Mouse (Mus musculus): ENCODE measurements around the gene Atp1b3. TPM values are rescaled to one million over a fixed set of nuclear protein-coding genes. Genes with fewer than 3 reads are reported as not detected.

Atp1b3 gene
- total and polyA plus RNA-seq, 2 experiments from 2014 or later: 46.4 to 107 TPM

GRCm38 (mm10) chr9:96312074-96312473 lies 52.2 kb downstream of the Atp1b3 start:
- WGBS: 71% methylated on average over 3 of the region's 3 CpGs
- Histone ChIP-seq H3K4me3 (ENCODE audit: low read depth, low read length) (no peak overlapping the region), H3K9me3 (replicated peaks; ENCODE audit: control insufficient read depth, low read length) (no peaks in the 10 kb centered on the region), H3K4me2 (ENCODE audit: low read depth, low read length) (no peak overlapping the region), H3K4me1 (ENCODE audit: control insufficient read depth, insufficient read depth) (no peaks in the 10 kb centered on the region), H3K27me3 (ENCODE audit: control insufficient read depth, insufficient read depth, low read length) (no peaks in the 10 kb centered on the region), H3K9ac (replicated peaks; ENCODE audit: low read depth, low read length) (no peak overlapping the region), H3K27ac (ENCODE audit: low read depth) (no peak overlapping the region), H3K36me3 (replicated peaks; ENCODE audit: control insufficient read depth, insufficient read depth, low read length) (peaks cover 50% of the 10 kb centered on the region)
- no peak for DNase-seq (ENCODE audit: low spot score)
- no peak for ATAC-seq (ENCODE audit: insufficient read depth, low read depth)
- TF ChIP-seq EP300 (IDR thresholded peaks at IDR 0.05; ENCODE audit: low read depth) (no peak), CTCF (IDR thresholded peaks at IDR 0.05; ENCODE audit: low read depth) (no peak)

- 58% methylated on average over 3 of the region's 3 CpGs for WGBS
- H3K9me3 ChIP-seq (replicated peaks; ENCODE audit: control insufficient read depth, low read length): no peaks in the 10 kb centered on the region
- H3K36me3 ChIP-seq (replicated peaks; ENCODE audit: control insufficient read depth, insufficient read depth, low read length): peaks cover 42% of the 10 kb centered on the region
Measured at GRCm38 (mm10) chr9:96308816-96309215, 55.4 kb downstream of the Atp1b3 start.

GRCm38 (mm10) chr9:96299324-96300008 lies 64.8 kb downstream of the Atp1b3 start:
- no peak for ATAC-seq (ENCODE audit: insufficient read depth, low read depth)
- no peaks in the 10 kb centered on the region for H3K27me3 ChIP-seq (ENCODE audit: control insufficient read depth, insufficient read depth, low read length)
- no peaks in the 10 kb centered on the region for H3K9me3 ChIP-seq (replicated peaks; ENCODE audit: control insufficient read depth, low read length)
- peaks cover 34% of the 10 kb centered on the region for H3K36me3 ChIP-seq (replicated peaks; ENCODE audit: control insufficient read depth, insufficient read depth, low read length)
- no peak for DNase-seq (ENCODE audit: low spot score)
- WGBS: 61% methylated on average over 3 of the region's 3 CpGs
- H3K4me2 ChIP-seq (ENCODE audit: low read depth, low read length): no peak overlapping the region
- H3K9ac ChIP-seq (replicated peaks; ENCODE audit: low read depth, low read length): no peak overlapping the region
- H3K4me3 ChIP-seq (ENCODE audit: low read depth, low read length): no peak overlapping the region
- no peak overlapping the region for H3K27ac ChIP-seq (ENCODE audit: low read depth)
- peaks cover 8% of the 10 kb centered on the region; the same call in 1 of the 2 replicates for H3K4me1 ChIP-seq (ENCODE audit: control insufficient read depth, insufficient read depth)
- TF ChIP-seq CTCF (IDR thresholded peaks at IDR 0.05; ENCODE audit: low read depth) (no peak), EP300 (IDR thresholded peaks at IDR 0.05; ENCODE audit: low read depth) (no peak)

More at GRCm38 (mm10) chr9:96308816-96309215, 55.4 kb downstream of the Atp1b3 start:
- ATAC-seq (ENCODE audit: insufficient read depth, low read depth) (no peak), DNase-seq (ENCODE audit: low spot score) (no peak)
- Histone ChIP-seq H3K9ac (replicated peaks; ENCODE audit: low read depth, low read length) (no peak overlapping the region), H3K4me1 (ENCODE audit: control insufficient read depth, insufficient read depth) (no peaks in the 10 kb centered on the region), H3K4me3 (ENCODE audit: low read depth, low read length) (no peak overlapping the region), H3K4me2 (ENCODE audit: low read depth, low read length) (no peak overlapping the region), H3K27ac (ENCODE audit: low read depth) (no peak overlapping the region), H3K27me3 (ENCODE audit: control insufficient read depth, insufficient read depth, low read length) (no peaks in the 10 kb centered on the region)
- no peak for TF ChIP-seq EP300 (IDR thresholded peaks at IDR 0.05; ENCODE audit: low read depth)

- no peak overlapping the region for H3K27ac ChIP-seq (ENCODE audit: low read depth)
- no peak overlapping the region for H3K9ac ChIP-seq (replicated peaks; ENCODE audit: low read depth, low read length)
- no peak for TF ChIP-seq CTCF (IDR thresholded peaks at IDR 0.05; ENCODE audit: low read depth)
- no peak for TF ChIP-seq EP300 (IDR thresholded peaks at IDR 0.05; ENCODE audit: low read depth)
- no peak overlapping the region for H3K4me3 ChIP-seq (ENCODE audit: low read depth, low read length)
- no peak overlapping the region for H3K4me2 ChIP-seq (ENCODE audit: low read depth, low read length)
- no peaks in the 10 kb centered on the region for H3K27me3 ChIP-seq (ENCODE audit: control insufficient read depth, insufficient read depth, low read length)
- WGBS: 99% methylated on average over 7 of the region's 7 CpGs
- DNase-seq (ENCODE audit: low spot score) (no peak), ATAC-seq (ENCODE audit: insufficient read depth, low read depth) (no peak)
- peaks cover 26% of the 10 kb centered on the region for H3K36me3 ChIP-seq (replicated peaks; ENCODE audit: control insufficient read depth, insufficient read depth, low read length)
- H3K4me1 ChIP-seq (ENCODE audit: control insufficient read depth, insufficient read depth): no peaks in the 10 kb centered on the region
- H3K9me3 ChIP-seq (replicated peaks; ENCODE audit: control insufficient read depth, low read length): no peaks in the 10 kb centered on the region
Measured at GRCm38 (mm10) chr9:96292144-96292543, 72.1 kb downstream of the Atp1b3 start.

- ATAC-seq (ENCODE audit: insufficient read depth, low read depth): no peak
- peaks cover 7% of the 10 kb centered on the region; the same call in 1 of the 2 replicates for H3K36me3 ChIP-seq (replicated peaks; ENCODE audit: control insufficient read depth, insufficient read depth, low read length)
- no peaks in the 10 kb centered on the region for H3K9me3 ChIP-seq (replicated peaks; ENCODE audit: control insufficient read depth, low read length)
- whole genome bisulfite sequencing: 13% methylated on average over 1 of the region's 1 CpGs
- peak; percentile 44 for DNase-seq (ENCODE audit: low spot score)
- H3K4me3 ChIP-seq (ENCODE audit: low read depth, low read length): no peak overlapping the region
- no peaks in the 10 kb centered on the region for H3K4me1 ChIP-seq (ENCODE audit: control insufficient read depth, insufficient read depth)
- H3K9ac ChIP-seq (replicated peaks; ENCODE audit: low read depth, low read length): no peak overlapping the region
- no peak overlapping the region for H3K4me2 ChIP-seq (ENCODE audit: low read depth, low read length)
- no peaks in the 10 kb centered on the region for H3K27me3 ChIP-seq (ENCODE audit: control insufficient read depth, insufficient read depth, low read length)
- TF ChIP-seq EP300 (IDR thresholded peaks at IDR 0.05; ENCODE audit: low read depth): no peak
- TF ChIP-seq CTCF (IDR thresholded peaks at IDR 0.05; ENCODE audit: low read depth): peak; percentile 63
- H3K27ac ChIP-seq (ENCODE audit: low read depth): no peak overlapping the region
Measured at GRCm38 (mm10) chr9:96284916-96285315, 79.3 kb downstream of the Atp1b3 start.

Other genes with a start within 250 kb of the Atp1b3 start
- 0.76 and 3.2 TPM in 2 replicates for gene Gk5, start 245.1 kb downstream of the Atp1b3 start, total RNA-seq (2014; rRNA removed; ENCODE audit: low replicate concordance)
- 1.6 and 1.7 TPM in 2 replicates for gene Gk5, start 245.1 kb downstream of the Atp1b3 start, polyA plus RNA-seq (2015; fragmentation: Nextera tagmentation; extraction: Ambion mirVana)
- 32.5 and 95.8 TPM in 2 replicates for gene Tfdp2, start 168.2 kb downstream of the Atp1b3 start, total RNA-seq (2014; rRNA removed; ENCODE audit: low replicate concordance)
- gene Tfdp2, start 168.2 kb downstream of the Atp1b3 start, polyA plus RNA-seq (2015; fragmentation: Nextera tagmentation; extraction: Ambion mirVana): 33.4 and 33.7 TPM in 2 replicates
- 501 and 762 TPM in 2 replicates for gene Rnf7, start 114.2 kb upstream of the Atp1b3 start, total RNA-seq (2014; rRNA removed; ENCODE audit: low replicate concordance)
- 196 and 199 TPM in 2 replicates for gene Rnf7, start 114.2 kb upstream of the Atp1b3 start, polyA plus RNA-seq (2015; fragmentation: Nextera tagmentation; extraction: Ambion mirVana)
- not detected in 2 replicates for gene Gm28729, start 160.8 kb upstream of the Atp1b3 start, total RNA-seq (2014; rRNA removed; ENCODE audit: low replicate concordance)
- 0.07 TPM in 1 of 2 replicates, not detected in the other for gene Gm28729, start 160.8 kb upstream of the Atp1b3 start, polyA plus RNA-seq (2015; fragmentation: Nextera tagmentation; extraction: Ambion mirVana)